Mouse (Mus musculus): ENCODE data around the gene Emp2.

DNA sequence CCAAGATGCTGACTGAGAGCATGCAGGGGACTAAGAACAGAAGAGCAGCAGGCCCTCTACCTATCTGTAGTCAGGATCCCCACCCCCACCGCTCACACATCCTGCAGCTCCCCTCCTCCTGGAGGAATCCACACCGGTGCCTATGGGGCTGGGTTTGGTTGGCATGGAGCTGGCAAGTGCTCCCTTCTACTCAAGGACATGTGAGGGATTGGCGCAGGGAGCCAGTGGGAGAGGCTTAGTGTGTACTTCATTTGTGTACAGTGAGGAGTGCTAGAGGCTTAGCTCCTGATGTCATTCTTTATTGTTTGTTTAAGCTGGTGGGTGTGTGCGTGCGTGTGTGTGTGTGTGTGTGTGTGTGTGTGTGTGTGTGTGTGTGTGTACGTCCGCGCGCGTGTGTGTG, 36.1 kb upstream of the Emp2 start:
- TF ChIP-seq CTCF (conservative IDR thresholded peaks at IDR 0.05 in 1 of 2, IDR thresholded peaks at IDR 0.05 in 1 of 2; ENCODE audit: low read depth in 2 of 2, low read length in 2 of 2) (no peak), MXI1 (IDR thresholded peaks at IDR 0.05; ENCODE audit: low read depth, low read length) (no peak), EP300 (IDR thresholded peaks at IDR 0.05; ENCODE audit: low read length) (no peak), ZNF384 (IDR thresholded peaks at IDR 0.05; ENCODE audit: low read depth, low read length) (no peak), USF1 (IDR thresholded peaks at IDR 0.05; ENCODE audit: low read depth, low read length) (no peak), ZMIZ1 (IDR thresholded peaks at IDR 0.05; ENCODE audit: low read depth, low read length) (no peak), BHLHE40 (IDR thresholded peaks at IDR 0.05; ENCODE audit: low read depth, low read length) (no peak)
